Mouse (Mus musculus) adrenal gland, postnatal 10 days (tissue): Measurements from ENCODE around the gene Fam169b. TPM values are rescaled to one million over a fixed set of nuclear protein-coding genes. Genes with fewer than 3 reads are reported as not detected.

Experiments
- total RNA-seq, 2 experiments: library from RNA; stranded (reverse); gene quantifications; 2 replicates each; pipeline ENCODE4 v1.2.3; 2021

The Fam169b gene
- total RNA-seq, 2 experiments from 2014 or later, result 1.9 to 2.0 TPM

Other genes starting within 250 kb of the Fam169b start
- gene Pgpep1l, start 9.6 kb upstream of the Fam169b start, total RNA-seq, result 1 to 10 TPM in 1 of 2 experiments, under 1 TPM in 1; 0.48 to 1.2 TPM